Mouse (Mus musculus): Measurements from ENCODE around the gene Homer2. TPM values are rescaled to one million over a fixed set of nuclear protein-coding genes. Genes with fewer than 3 reads are reported as not detected.

Homer2 gene
- total RNA-seq, 2 experiments from 2014 or later: 102 to 112 TPM

Other genes starting within 250 kb of the Homer2 start
- gene Ap3b2, start 213.6 kb downstream of the Homer2 start, total RNA-seq (2021): not detected
- gene BC048679, start 209.2 kb downstream of the Homer2 start, total RNA-seq (2021): not detected
- 100 to 1,000 TPM; 300 to 302 TPM for gene Fsd2, start 140.6 kb downstream of the Homer2 start, total RNA-seq (2021)
- 1 to 10 TPM; 8.2 to 9.4 TPM for gene Whamm, start 136.3 kb downstream of the Homer2 start, total RNA-seq (2021)
- gene Ramac, start 55.4 kb upstream of the Homer2 start, total RNA-seq (2021): 10 to 100 TPM; 30.0 to 31.1 TPM
- 10 to 100 TPM; 21.8 to 28.5 TPM for gene 3110040N11Rik, start 82.0 kb upstream of the Homer2 start, total RNA-seq (2021)
- gene Btbd1, start 121.9 kb upstream of the Homer2 start, total RNA-seq (2021): 100 to 1,000 TPM; 121 to 134 TPM
- not detected for gene Gm10160, start 148.3 kb upstream of the Homer2 start, total RNA-seq (2021)
- 10 to 100 TPM; 13.1 to 13.4 TPM for gene Tm6sf1, start 151.5 kb upstream of the Homer2 start, total RNA-seq (2021)
- gene Hdgfl3, start 226.9 kb upstream of the Homer2 start, total RNA-seq (2021): 1 to 10 TPM; 6.6 to 7.2 TPM